Mouse (Mus musculus) liver, embryonic 14.5 days (tissue): ENCODE results near the gene Ppard. TPM values are rescaled to one million over a fixed set of nuclear protein-coding genes. Genes with fewer than 3 reads are reported as not detected.
A peak's percentile ranks its signal among the peaks of the same experiment; 100 is the strongest.
"Not testable (repeated sequence)": the region's sequence is repeated elsewhere in the genome, so short reads cannot be mapped to it uniquely, and the experiment has no call there.

ENCODE experiments used
- ATAC-seq: fragments of 200-750 bp; cut with Nextera tagmentation; 2 replicates; pipeline ENCODE4 v1.8.0; 2017; ENCODE audit warnings: moderate number of reproducible peaks, mild to moderate bottlenecking, moderate library complexity; ENCODE audit not compliant: insufficient read depth
- DNase-seq, 3 experiments: peaks; one replicate each; pipeline ENCODE4 v3.0.0-alpha.2; 2012 to 2013; ENCODE audit warnings: low read depth in 3 of 3, low spot score in 3 of 3
- H3K27ac ChIP-seq: fragments of 300-500 bp; sonication (generic); 2 replicates; pipeline ENCODE4 v1.5.1; 2014; ENCODE audit warnings: moderate library complexity, mild to moderate bottlenecking, control low read depth, inconsistent platforms
- H3K27me3 ChIP-seq: fragments of 300-500 bp; sonication (generic); 2 replicates; pipeline ENCODE4 v1.6.1; 2014; ENCODE audit warnings: mild to moderate bottlenecking, low read length, moderate library complexity; ENCODE audit not compliant: control insufficient read depth, insufficient read depth
- H3K36me3 ChIP-seq: fragments of 300-500 bp; sonication (generic); replicated peaks from 2 replicates; pipeline ENCODE4 v1.6.1; 2014; ENCODE audit warnings: low read depth; ENCODE audit not compliant: control insufficient read depth, insufficient read depth
- H3K4me1 ChIP-seq, 2 experiments: fragments of 200-500 bp in 1 of 2; fragments of 300-500 bp in 1 of 2; sonication (generic) in 1 of 2; replicated peaks; 2 replicates each; pipeline ENCODE4 v1.6.1; 2012 to 2014; ENCODE audit warnings: antibody characterized with exemption in 1 of 2, inconsistent platforms in 1 of 2, low read length in 1 of 2; ENCODE audit not compliant: control insufficient read depth in 2 of 2, insufficient read depth in 2 of 2
- H3K4me2 ChIP-seq: fragments of 300-500 bp; sonication (generic); 2 replicates; pipeline ENCODE4 v1.6.1; 2014; ENCODE audit warnings: low read depth, mild to moderate bottlenecking, control low read depth, moderate library complexity
- H3K4me3 ChIP-seq, 2 experiments: fragments of 200-500 bp in 1 of 2; fragments of 300-500 bp in 1 of 2; sonication (generic) in 1 of 2; 2 replicates each; pipeline ENCODE4 v1.5.1; 2012 to 2014; ENCODE audit warnings: low read depth in 2 of 2, low read length in 2 of 2, mild to moderate bottlenecking in 2 of 2, control low read depth in 1 of 2, inconsistent platforms in 1 of 2, moderate library complexity in 1 of 2; ENCODE audit not compliant: insufficient read depth in 1 of 2
- H3K9ac ChIP-seq: fragments of 300-500 bp; sonication (generic); replicated peaks from 2 replicates; pipeline ENCODE4 v1.6.1; 2014; ENCODE audit warnings: mild to moderate bottlenecking, control low read depth, moderate library complexity
- H3K9me3 ChIP-seq: fragments of 300-500 bp; sonication (generic); 2 replicates; pipeline ENCODE4 v1.6.1; 2016; ENCODE audit warnings: low read length, mixed read lengths; ENCODE audit not compliant: control insufficient read depth
- CTCF ChIP-seq: IDR thresholded peaks from 2 replicates; pipeline ENCODE4 v1.5.1; 2016; ENCODE audit warnings: antibody characterized with exemption, low read depth, control low read depth
- EP300 ChIP-seq: IDR thresholded peaks from 2 replicates; pipeline ENCODE4 v1.6.1; 2016; ENCODE audit warnings: antibody characterized with exemption, low read depth
- WGBS: fragments of 180-500 bp; shearing (Covaris S2); extraction: QIAGEN DNeasy Blood & Tissue Kit; methylation state at CpG from one replicate; pipeline ENCODE4 v1.1.7; 2014; ENCODE audit not compliant: insufficient replicate concordance; 5-methylcytosine and 5-hydroxymethylcytosine counted together
- polyA plus RNA-seq, 2 experiments: library from polyadenylated mRNA; depleted of rRNA in 1 of 2; stranded (reverse) in 1 of 2; unstranded in 1 of 2; fragments of >200 nt; fragmentation: Nextera tagmentation in 1 of 2; extraction: Ambion mirVana in 1 of 2; gene quantifications; 2 replicates each; pipeline versions ENCODE4 v1.2.1 to v1.2.3; 2012 to 2014

The Ppard gene
- polyA plus RNA-seq, 2 experiments = 0.76 to 5.6 TPM

DNA sequence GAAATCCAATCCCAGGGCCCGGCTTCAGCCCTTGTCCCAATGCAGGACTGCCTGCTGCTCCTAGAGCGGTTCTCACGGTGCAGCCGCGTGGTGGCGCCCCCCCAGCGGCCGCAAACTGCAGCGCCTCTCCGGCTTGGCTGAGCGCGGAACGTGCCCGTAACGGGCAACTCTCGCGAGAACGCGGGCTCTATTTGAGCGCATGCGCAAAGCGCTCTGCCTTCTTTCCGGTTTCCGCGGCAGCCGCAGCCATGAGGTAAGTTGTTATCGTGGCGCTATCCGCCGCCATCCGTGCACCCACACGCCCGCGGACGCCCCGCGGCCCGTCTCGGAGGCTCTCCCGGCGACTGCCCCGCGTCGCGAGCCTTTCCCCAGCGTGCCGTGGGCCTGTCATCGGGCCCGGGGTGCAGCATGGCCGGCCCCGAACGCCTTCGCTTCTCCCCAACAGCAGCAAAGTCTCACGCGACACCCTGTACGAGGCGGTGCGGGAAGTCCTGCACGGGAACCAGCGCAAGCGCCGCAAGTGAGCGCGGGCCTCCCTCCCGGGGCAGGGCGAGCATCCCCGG lies 95.9 kb downstream of the Ppard start, which contains the start of gene Rpl10a:
TSS of gene Rpl10a (plus strand) at position 106 of the 563 bp plus-strand sequence.
- peaks cover 4 to 16% of the 10 kb centered on the region in 2 experiments for H3K4me1 ChIP-seq
- ATAC-seq = peak; percentile 82

DNA sequence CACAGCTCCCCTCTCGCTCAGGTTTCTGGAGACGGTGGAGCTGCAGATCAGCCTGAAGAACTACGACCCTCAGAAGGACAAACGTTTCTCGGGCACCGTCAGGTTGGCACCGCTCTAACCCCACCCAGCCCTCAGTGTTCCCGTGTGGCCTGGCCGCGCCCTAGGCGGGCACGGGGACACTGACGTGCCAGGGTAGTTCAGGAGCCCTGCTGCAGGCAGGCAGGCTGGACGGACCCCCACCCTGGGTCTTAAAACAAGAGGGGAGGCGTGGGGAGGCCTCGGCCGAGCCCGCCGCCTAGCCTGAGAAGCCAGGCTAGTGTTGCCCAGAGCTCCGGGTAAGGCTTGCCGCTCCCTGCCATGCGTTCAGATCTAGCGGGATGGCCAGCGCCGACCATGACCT lies 96.4 kb downstream of the Ppard start:
- ATAC-seq (peak; percentile 32; the same call in 1 of the 2 replicates), DNase-seq (no peak)
- under 1% methylated on average over 25 of the region's 25 CpGs for WGBS
- Histone ChIP-seq H3K27me3 (no peaks in the 10 kb centered on the region), H3K36me3 (peaks cover 23% of the 10 kb centered on the region), H3K9me3 (no peaks in the 10 kb centered on the region; the same call in 1 of the 2 replicates), H3K27ac (peak overlapping the region; percentile 58), H3K4me1 (peaks cover 4 to 16% of the 10 kb centered on the region in 2 experiments), H3K4me3 (peak overlapping the region; percentile 71), H3K9ac (peak overlapping the region; percentile 84), H3K4me2 (peak overlapping the region; percentile 85)
- TF ChIP-seq CTCF (no peak), EP300 (no peak)

More for the DNA sequence above, 95.9 kb downstream of the Ppard start, which contains the start of gene Rpl10a:
- H3K27ac ChIP-seq = peak within 1 kb of the TSS; percentile 58
- no peaks in the 10 kb centered on the region; the same call in 1 of the 2 replicates for H3K9me3 ChIP-seq
- H3K9ac ChIP-seq = peak within 1 kb of the TSS; percentile 84
- H3K4me2 ChIP-seq = peak within 1 kb of the TSS; percentile 85
- DNase-seq = peak; percentile 88 to 91 (median 91)
- peak within 1 kb of the TSS; percentile 71 for H3K4me3 ChIP-seq
- no peaks in the 10 kb centered on the region for H3K27me3 ChIP-seq
- H3K36me3 ChIP-seq = peaks cover 23% of the 10 kb centered on the region
- TF ChIP-seq EP300 = peak; percentile 81
- TF ChIP-seq CTCF = peak; percentile 96
- under 1% methylated on average over 67 of the region's 67 CpGs for WGBS

DNA sequence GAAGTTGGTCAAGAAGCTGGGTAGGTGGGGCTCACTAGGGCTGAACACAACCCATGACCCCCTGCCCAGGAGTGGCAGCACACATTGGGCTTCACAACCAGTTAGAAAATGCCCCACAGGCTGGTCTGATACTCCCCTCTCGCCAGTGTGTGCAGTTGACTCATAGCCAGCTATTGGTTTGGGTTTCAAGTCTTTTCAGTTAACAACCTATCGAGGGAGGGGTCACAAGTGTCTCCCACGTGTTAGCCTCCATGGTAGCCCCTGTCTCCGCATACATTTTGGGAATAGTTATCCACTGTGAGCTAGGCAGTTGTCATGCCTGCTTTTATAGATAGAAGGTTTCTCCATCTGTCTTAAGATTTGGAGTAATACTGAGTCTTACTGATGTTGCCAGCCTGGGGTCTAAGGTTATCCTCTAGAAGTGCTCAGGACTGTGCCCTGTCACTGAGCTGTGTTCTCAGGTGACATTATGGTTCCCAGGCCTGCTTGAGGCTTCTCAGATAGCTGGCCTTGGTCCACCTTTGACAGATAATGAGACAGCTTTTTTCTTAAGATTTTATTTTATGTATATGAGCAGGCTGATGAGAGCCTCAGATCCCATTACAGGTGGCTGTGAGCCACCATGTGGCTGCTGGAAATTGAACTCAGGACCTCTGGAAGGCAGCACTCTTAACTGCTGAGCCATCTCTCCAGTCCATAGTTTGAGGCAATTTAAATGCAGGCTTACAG lies 97.2 kb downstream of the Ppard start:
- Histone ChIP-seq H3K9me3 (no peaks in the 10 kb centered on the region), H3K27ac (peak overlapping the region; percentile 58), H3K9ac (peak overlapping the region; percentile 84), H3K4me2 (peak overlapping the region; percentile 85), H3K4me3 (peak overlapping the region; percentile 71), H3K27me3 (no peaks in the 10 kb centered on the region), H3K36me3 (peaks cover 23% of the 10 kb centered on the region), H3K4me1 (peaks cover 4 to 16% of the 10 kb centered on the region in 2 experiments)
- ATAC-seq (no peak), DNase-seq (no peak)
- TF ChIP-seq EP300 = no peak
- no peak for TF ChIP-seq CTCF
- 5% methylated on average over 4 of the region's 4 CpGs for WGBS

DNA sequence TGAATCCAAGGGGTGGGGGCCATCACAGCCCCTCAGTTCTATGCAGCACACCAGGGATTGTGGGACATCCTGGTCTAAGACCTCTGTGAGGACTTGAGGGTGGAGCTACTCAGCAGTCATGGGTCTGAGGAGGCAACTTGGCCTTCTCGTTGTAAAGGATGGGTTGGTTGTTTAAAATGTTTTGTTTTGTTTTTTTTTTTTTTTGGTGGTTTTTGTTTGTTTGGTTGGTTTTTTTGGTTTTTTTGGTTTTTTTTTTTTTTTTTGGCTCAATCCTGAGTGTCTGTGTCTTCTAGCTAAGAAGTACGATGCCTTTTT lies 97.7 kb downstream of the Ppard start:
- WGBS = 26% methylated on average over 2 of the region's 2 CpGs
- Histone ChIP-seq H3K27me3 (no peaks in the 10 kb centered on the region), H3K4me2 (peak overlapping the region; percentile 85), H3K4me3 (peak overlapping the region; percentile 71), H3K27ac (peak overlapping the region; percentile 58), H3K9ac (peak overlapping the region; percentile 84), H3K36me3 (peaks cover 23% of the 10 kb centered on the region), H3K4me1 (peaks cover 4 to 16% of the 10 kb centered on the region in 2 experiments), H3K9me3 (no peaks in the 10 kb centered on the region)
- no peak for ATAC-seq
- no peak for TF ChIP-seq EP300
- no peak for TF ChIP-seq CTCF
- no peak for DNase-seq

GRCm38 (mm10) chr17:28330590-28330989 lies 98.1 kb downstream of the Ppard start:
- not testable (repeated sequence) for ATAC-seq, H3K9me3 ChIP-seq, H3K27ac ChIP-seq, DNase-seq, H3K27me3 ChIP-seq
- peak overlapping the region; percentile 85 for H3K4me2 ChIP-seq
- H3K36me3 ChIP-seq = peaks cover 23% of the 10 kb centered on the region
- peak overlapping the region; percentile 23; the same call in 1 of the 2 replicates for H3K9ac ChIP-seq
- 60% methylated on average over 7 of the region's 8 CpGs for WGBS
- H3K4me3 ChIP-seq = peak overlapping the region in 1 of 2 experiments; percentile 29; a peak in 2 of 4 replicates
- H3K4me1 ChIP-seq = peaks cover 4 to 16% of the 10 kb centered on the region in 2 experiments
